Mouse (Mus musculus): ENCODE data around the gene Rasgrp3.

DNA sequence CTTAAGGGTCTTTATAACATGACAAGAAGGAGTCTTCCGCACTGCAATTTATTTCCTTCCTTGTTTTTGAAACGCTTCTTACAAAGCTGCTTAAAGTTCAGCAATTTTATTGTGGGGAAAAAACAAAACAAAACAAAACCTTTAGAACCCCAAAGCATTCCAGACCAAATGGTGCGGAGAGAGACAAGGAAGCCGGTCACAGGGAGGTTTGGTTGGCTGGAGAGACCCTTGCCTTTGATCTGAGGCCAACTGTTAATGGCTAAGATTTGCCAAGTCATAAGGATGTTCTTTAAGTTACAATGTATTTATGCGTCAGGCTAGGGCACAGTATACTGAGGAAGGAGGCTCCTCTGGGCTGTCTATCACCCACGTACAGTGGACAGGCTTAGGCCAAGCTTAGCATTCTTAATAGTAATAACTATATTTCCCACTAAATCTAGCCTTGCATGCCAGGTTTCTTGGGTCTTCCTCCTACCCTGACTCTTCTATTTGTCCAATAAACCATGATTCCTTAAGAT lies 96.8 kb downstream of the Rasgrp3 start:
- no peak for TF ChIP-seq POLR2A (IDR thresholded peaks at IDR 0.05; ENCODE audit: extremely low read depth, insufficient read depth, low read length)
- no peak for TF ChIP-seq CTCF (IDR thresholded peaks at IDR 0.05; ENCODE audit: low read depth, low read length)

Measured in liver, adult 2 months (tissue).